ENCODE assay signal across 27 mouse cellular contexts in genomic region chr5:38350351-38350929, GRCm38 (mm10). TPM values are rescaled to one million over a fixed set of nuclear protein-coding genes. Genes with fewer than 3 reads are reported as not detected.
DNase-seq lines count a peak whose midpoint lies in the region; ATAC-seq lines count a peak whose summit lies in the region.
"Had no signal": no experiment of that assay in that cellular context is flagged by ENCODE, and none has a peak within 500 bp of the region (broad histone marks: within the 10 kb centered on the region; RNA-seq: fewer than 3 reads in every experiment).

No protein-coding gene starts in this region.

- peak; percentile 64; the same call in 1 of the 2 replicates for ATAC-seq in midbrain, embryonic 12.5 days (ENCODE audit: low FRiP score, low read depth)
- ATAC-seq in midbrain, embryonic 16.5 days, result no peak
- no peak for ATAC-seq in activated CD4-positive, CD25-positive, alpha-beta regulatory T cell, adult 4 months
- ATAC-seq: forebrain, embryonic 15.5 days; lung, postnatal 0 days; Patski had no signal

- DNase-seq in embryo, embryonic 11 days, result peak; percentile 68
- DNase-seq in mesoderm, embryonic 11.5 days (ENCODE audit: low read depth, low spot score), result peak; percentile 65
- no peak for DNase-seq in layer of hippocampus, adult 18-20 months (ENCODE audit: low spot score in 2 of 2)
- no peak for DNase-seq in right cerebral cortex, postnatal 14 days
- DNase-seq: adrenal gland, postnatal 36 days; cerebellum, adult 18-20 months; cerebellum, postnatal 25 days; gastrocnemius, postnatal 10 days; heart, adult 11 months; heart, postnatal 14 days; kidney, adult 18-20 months; layer of hippocampus, postnatal 36 days; right cerebral cortex, adult 18-20 months; thymus, postnatal 25 days had no signal

- H3K36me3 ChIP-seq in midbrain, embryonic 12.5 days, result no peaks in the 10 kb centered on the region
- no peaks in the 10 kb centered on the region for H3K36me3 ChIP-seq in midbrain, embryonic 16.5 days (ENCODE audit: control insufficient read depth, insufficient read depth, low read length)
- H3K36me3 ChIP-seq: embryonic facial prominence, embryonic 13.5 days; forebrain, embryonic 15.5 days; heart, embryonic 12.5 days; limb, embryonic 15.5 days had no signal

- H3K4me1 ChIP-seq in midbrain, embryonic 12.5 days, result peaks cover 23% of the 10 kb centered on the region
- H3K4me1 ChIP-seq in midbrain, embryonic 16.5 days (ENCODE audit: control insufficient read depth, insufficient read depth, low read length), result peaks cover 8% of the 10 kb centered on the region; the same call in 1 of the 2 replicates
- H3K4me1 ChIP-seq: embryonic facial prominence, embryonic 13.5 days; forebrain, embryonic 15.5 days; heart, embryonic 12.5 days; limb, embryonic 15.5 days had no signal

- H3K9ac ChIP-seq in midbrain, embryonic 12.5 days (replicated peaks), result no peak overlapping the region
- H3K9ac ChIP-seq in midbrain, embryonic 16.5 days (ENCODE audit: low read depth, low read length), result no peak overlapping the region
- H3K9ac ChIP-seq: embryonic facial prominence, embryonic 13.5 days; forebrain, embryonic 15.5 days; heart, embryonic 12.5 days; limb, embryonic 15.5 days had no signal

- no peak overlapping the region for H3K4me3 ChIP-seq in midbrain, embryonic 12.5 days
- H3K4me3 ChIP-seq in midbrain, embryonic 16.5 days (ENCODE audit: low read depth, low read length), result no peak overlapping the region
- H3K4me3 ChIP-seq: embryonic facial prominence, embryonic 13.5 days; forebrain, embryonic 15.5 days; heart, embryonic 12.5 days; limb, embryonic 15.5 days had no signal

- peak overlapping the region; percentile 39; the same call in 1 of the 2 replicates for H3K27ac ChIP-seq in midbrain, embryonic 12.5 days (replicated peaks)
- H3K27ac ChIP-seq in midbrain, embryonic 16.5 days (ENCODE audit: low read length), result no peak overlapping the region
- H3K27ac ChIP-seq: embryonic facial prominence, embryonic 13.5 days; forebrain, embryonic 15.5 days; kidney, postnatal 0 days; limb, embryonic 15.5 days had no signal

- no peaks in the 10 kb centered on the region; the same call in none of the 2 replicates for H3K27me3 ChIP-seq in midbrain, embryonic 12.5 days
- no peaks in the 10 kb centered on the region for H3K27me3 ChIP-seq in midbrain, embryonic 16.5 days (ENCODE audit: control insufficient read depth, insufficient read depth, low read depth, low read length)
- H3K27me3 ChIP-seq: forebrain, embryonic 15.5 days; limb, embryonic 15.5 days had no signal

- whole genome bisulfite sequencing in midbrain, embryonic 12.5 days, result 19% methylated on average over 5 of the region's 5 CpGs
- WGBS in midbrain, embryonic 16.5 days, result 12% methylated on average over 5 of the region's 5 CpGs

- H3K4me2 ChIP-seq in midbrain, embryonic 12.5 days (replicated peaks), result no peak overlapping the region
- no peak overlapping the region for H3K4me2 ChIP-seq in midbrain, embryonic 16.5 days (ENCODE audit: low read length)
- H3K4me2 ChIP-seq: embryonic facial prominence, embryonic 13.5 days; forebrain, embryonic 15.5 days; heart, embryonic 12.5 days; limb, embryonic 15.5 days had no signal

- no peaks in the 10 kb centered on the region for H3K9me3 ChIP-seq in midbrain, embryonic 12.5 days
- no peaks in the 10 kb centered on the region for H3K9me3 ChIP-seq in midbrain, embryonic 16.5 days (replicated peaks; ENCODE audit: control insufficient read depth, low read length, poor library complexity, severe bottlenecking)
- H3K9me3 ChIP-seq: embryonic facial prominence, embryonic 13.5 days; forebrain, embryonic 15.5 days; heart, embryonic 12.5 days; limb, embryonic 15.5 days had no signal

RNA-seq across cellular contexts. Expression of gene Drd5, which starts 31.3 kb away (rescaled TPM):
- 0.13 and 0.18 TPM in 2 replicates for polyA plus RNA-seq in midbrain, embryonic 12.5 days (2016; fragmentation: Nextera tagmentation; extraction: Ambion mirVana)
- 0.82 and 0.90 TPM in 2 replicates for polyA plus RNA-seq in midbrain, embryonic 16.5 days (2015; fragmentation: Nextera tagmentation; extraction: Ambion mirVana)
- total RNA-seq in layer of hippocampus, adult 18-20 months (2021), result 10 to 100 TPM; 14.9 to 16.9 TPM
- not detected for polyA plus RNA-seq in activated CD4-positive, CD25-positive, alpha-beta regulatory T cell, adult 4 months (2017; shearing (Covaris generic))
- total RNA-seq: adrenal gland, postnatal 36 days; gastrocnemius, postnatal 10 days; heart, postnatal 14 days; megakaryocyte progenitor cell, adult 5-6 weeks had no signal
- polyA plus RNA-seq: heart, embryonic 12.5 days; kidney, postnatal 0 days; liver, embryonic 16.5 days; lung, postnatal 0 days; Patski; small intestine, adult 2 months had no signal

Comparison
In these comparisons a context has a peak if more than half of its experiments do, and no peak if none do; other contexts are left out.
1. DNase-seq: peak in embryo, embryonic 11 days (single experiment) and mesoderm, embryonic 11.5 days (single experiment); none in layer of hippocampus, adult 18-20 months (0 of 2) and right cerebral cortex, postnatal 14 days (single experiment).